Mouse (Mus musculus): ENCODE data around the gene H2-M10.6.

Gene H2-M10.6

DNA sequence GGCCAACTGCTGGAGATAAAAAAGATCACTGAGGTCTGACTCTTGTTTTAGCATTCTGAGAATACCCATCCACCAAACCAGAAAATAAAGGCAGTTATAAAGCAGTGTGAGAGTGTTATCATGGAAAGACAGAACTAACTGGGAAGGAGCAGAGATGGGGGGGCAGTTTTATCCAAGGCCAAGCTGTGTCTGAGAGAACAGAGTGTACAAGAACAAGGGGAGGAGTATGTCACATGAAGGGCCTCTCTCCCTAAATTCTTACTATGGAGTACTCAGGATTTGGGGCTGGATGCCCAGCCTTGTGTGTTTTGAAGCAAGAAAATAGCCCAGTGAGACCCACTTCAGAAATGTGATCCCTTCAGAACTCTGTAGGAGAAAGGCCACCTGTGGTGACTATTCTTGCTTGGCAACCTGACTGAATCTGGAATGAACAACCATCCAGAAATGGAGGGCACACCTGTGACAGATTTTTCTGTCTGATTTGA lies 29.0 kb downstream of the H2-M10.6 start:
- no peak for DNase-seq (ENCODE audit: extremely low spot score)

DNA sequence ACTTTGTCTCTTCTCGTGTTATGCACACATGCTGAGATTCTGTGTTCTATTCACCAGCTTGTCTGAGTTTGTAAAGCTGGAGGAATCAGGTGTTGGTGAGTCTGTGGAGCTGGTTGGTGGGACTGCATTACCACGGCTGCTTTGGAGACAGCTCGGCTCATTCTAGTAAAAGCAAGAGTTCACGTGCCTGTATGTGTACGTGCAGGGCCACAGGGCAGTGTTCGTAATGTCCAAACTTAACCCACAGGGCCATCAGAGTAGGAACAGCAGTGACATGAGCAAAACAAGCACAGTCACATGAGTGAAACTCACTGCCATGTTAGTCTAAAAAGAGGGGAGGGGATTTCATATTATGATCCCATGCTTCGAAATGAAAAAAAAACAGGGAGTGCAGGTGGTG lies 31.7 kb downstream of the H2-M10.6 start:
- DNase-seq (ENCODE audit: extremely low spot score): no peak

DNA sequence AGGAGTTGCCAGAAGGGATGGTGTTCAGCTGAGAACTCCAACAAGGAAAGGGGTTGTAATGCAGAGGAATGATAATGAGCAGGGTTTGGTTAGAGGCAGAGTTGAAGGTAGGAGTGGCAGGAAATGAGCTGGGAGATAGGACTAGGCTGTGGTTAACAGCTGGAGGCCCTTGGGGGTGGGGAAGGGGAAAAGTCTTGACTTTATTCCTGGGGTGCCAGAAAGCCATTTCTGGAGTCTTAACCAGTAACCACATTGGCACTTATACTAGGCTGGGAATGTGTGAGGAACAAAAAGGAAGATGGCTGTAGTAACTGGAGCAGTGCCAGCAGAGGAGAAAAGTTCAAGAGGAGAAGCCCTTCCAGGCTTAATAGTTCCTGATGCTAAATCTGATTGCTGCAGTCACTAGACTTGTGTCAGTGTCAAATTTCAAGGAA lies 32.3 kb downstream of the H2-M10.6 start:
- DNase-seq (ENCODE audit: extremely low spot score): no peak

DNA sequence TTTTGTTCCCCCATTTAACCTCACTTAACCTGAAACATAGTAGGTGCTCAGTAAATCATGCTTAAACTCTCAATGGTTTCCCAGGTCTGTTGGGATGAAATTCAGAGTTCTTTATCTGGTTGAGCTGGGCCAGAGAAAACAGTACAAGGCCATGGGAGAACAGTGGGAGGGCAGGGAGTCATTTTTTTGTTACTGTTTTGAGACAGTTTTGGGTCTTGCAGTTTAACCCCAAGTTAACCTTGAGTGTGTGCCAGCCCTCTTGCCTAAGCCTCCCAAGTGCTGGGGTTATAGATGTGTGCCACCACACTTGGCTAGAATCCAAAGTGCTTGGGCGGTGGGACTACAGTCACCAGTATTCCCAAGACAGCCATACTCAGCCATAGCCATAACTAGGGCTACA lies 32.8 kb downstream of the H2-M10.6 start:
- no peak for DNase-seq (ENCODE audit: extremely low spot score)

DNA sequence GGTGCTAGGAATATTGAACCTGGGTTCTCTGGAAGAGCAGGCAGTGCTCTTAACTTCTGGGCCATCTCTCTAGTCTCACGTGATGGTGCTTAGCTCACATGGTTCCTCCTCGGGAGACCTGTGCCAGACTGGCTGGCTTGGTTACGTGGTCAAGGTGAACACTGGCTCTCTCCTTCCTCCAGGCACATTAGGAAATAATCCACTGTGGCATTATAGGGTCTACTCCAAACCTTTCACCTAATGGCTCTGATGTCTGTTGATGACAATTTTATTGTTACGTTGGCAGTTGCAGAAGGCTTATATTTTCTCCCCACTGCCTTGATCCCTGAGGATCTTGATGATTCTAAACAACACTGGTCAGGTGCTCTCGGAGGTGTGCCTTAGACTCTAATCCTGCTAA lies 36.9 kb downstream of the H2-M10.6 start:
- no peak for DNase-seq (ENCODE audit: extremely low spot score)

DNA sequence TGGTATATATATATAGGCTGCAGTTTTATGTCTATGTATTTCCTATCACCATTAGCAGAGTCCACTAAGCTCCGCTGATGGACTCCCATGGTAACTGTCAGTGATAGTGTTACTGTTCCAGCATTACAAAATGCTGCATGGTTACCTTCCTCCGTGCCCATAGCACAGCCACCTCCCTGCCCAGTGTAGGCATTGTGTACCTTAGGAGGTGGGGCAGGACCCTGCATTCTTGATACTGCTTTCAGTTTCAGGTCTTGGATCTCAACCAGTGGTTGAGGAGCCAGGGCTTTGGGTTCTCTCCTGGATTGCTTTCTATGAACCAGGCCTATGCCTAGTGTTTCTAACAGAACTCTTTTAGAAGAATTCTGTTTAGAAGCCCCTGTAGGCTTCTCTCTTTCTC lies 38.0 kb downstream of the H2-M10.6 start:
- no peak for DNase-seq (ENCODE audit: extremely low spot score)

DNA sequence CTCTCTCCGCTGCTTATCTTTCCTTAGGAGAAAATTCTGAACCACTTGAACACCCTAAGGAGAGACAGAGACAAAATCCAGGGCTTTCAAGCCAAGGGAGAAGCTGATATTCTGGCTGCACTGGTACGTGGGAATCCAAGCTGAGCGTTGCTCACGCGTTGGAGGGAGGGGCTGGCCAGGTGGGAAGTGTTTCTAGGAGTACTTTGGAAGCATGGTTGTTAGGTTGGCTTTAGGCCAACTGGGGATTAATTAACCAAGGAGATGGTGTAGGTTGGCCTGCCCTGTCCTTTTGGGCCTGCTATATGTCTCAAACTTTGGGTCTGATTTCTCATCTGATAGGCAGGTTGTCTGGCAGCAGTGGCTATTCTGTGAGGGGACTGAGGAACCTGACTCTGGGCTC lies 39.2 kb downstream of the H2-M10.6 start:
- DNase-seq (ENCODE audit: extremely low spot score): no peak

DNA sequence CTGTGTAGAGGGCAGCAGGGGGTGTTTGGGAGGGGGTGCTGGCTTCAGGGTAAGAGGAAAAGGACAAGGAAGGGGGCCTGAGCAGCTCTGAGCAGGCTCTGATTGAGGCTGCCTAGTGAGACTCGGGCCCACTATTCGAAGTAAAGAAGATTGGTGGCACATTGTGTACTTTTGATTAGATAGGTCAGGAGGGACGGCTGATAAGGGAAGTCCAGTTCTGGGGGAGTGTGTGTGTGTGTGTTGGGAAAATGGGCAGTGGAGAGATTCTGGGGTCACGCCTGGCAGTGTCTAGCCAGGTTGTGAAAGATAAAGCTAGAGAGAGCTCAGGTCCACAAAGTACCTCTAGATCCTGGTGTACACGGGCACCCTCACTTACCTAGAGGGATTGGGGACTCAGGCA lies 39.7 kb downstream of the H2-M10.6 start:
- no peak for DNase-seq (ENCODE audit: extremely low spot score)

DNA sequence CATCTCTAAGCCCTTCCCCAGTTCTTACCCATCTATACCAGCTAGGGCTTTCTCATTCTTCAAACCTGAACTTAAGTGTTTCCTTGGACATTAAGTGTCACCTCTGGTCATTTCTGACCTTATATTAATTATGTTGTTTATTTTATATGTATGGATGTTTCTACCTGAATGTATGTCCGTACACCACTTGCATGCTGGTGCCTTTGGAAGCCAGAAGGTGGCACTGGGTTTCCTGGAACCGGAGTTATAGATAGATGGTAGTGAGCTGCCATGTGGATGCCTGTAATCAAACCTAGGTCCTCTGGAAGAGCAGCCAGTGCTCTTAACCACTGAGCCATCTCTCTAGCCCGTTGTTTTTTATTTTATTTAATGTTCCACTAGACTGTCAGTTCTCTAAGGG lies 43.5 kb downstream of the H2-M10.6 start:
- no peak for DNase-seq (ENCODE audit: extremely low spot score)

DNA sequence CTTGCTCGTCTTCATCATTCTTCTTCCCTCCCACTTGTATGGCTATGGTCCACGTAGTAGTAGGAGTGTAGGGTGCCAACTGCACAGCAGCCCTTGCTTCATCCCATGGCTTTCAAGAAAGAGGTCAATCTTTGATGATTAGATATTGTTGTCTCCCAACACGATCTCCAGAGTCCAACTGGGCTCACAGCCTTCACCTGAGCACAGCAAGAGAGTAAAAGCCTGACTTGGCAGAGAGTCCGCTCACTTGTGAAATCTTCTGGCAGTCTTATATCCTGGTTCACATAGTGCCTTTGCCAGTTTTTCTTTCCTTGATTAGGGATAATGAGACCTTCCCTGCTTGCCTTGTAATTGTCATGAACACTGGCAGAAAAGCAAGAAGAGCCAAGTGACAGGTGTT lies 44.3 kb downstream of the H2-M10.6 start:
- no peak for DNase-seq (ENCODE audit: extremely low spot score)

DNA sequence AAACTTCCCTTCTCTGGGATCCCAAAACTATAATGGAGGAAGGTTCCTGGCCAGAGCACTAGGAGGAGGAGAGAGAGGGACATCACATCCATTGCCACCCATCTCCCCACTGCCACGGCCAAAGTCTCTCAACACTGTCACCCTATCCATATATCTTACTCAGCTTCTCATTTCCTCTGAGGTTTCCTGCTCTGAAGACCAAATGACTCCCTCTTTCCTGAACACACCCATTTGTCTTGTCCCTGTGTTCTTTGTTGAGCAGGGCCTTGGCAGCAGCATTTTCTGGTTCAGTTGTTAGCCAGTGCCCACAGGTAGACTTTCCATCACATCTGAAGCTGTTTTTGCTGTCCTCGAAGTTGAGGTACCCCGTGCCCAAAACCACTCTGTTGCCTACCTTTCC lies 46.2 kb downstream of the H2-M10.6 start:
- DNase-seq (ENCODE audit: extremely low spot score): no peak

DNA sequence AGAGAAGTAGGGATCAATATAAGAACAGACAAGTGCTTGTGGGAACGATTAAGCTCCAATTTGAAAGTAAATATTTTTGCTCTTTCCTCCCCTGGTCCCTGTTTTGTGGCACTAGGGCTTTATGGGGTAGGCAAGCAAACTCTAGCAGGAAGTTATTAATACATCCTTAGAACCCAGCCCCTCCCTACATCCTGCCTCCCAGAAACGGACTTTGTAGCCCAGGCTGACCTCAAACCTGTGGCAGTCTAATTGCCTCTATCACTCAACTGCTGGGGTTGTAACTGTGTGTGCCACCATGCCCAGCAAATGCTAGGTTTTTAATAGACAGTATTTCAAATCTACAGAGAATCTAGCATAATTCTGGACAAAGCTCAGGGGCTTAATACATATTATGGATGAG lies 49.7 kb downstream of the H2-M10.6 start:
- DNase-seq (ENCODE audit: extremely low spot score): no peak
